Mouse (Mus musculus) frontal cortex, adult 2 months (tissue): ENCODE data around the gene Catsper3. TPM values are rescaled to one million over a fixed set of nuclear protein-coding genes. Genes with fewer than 3 reads are reported as not detected.
A peak's percentile ranks its signal among the peaks of the same experiment; 100 is the strongest.

Source experiments
- DNase-seq, 2 experiments: peaks; one replicate each; pipeline ENCODE4 v3.0.0; 2022; ENCODE audit warnings: low spot score in 1 of 2; ENCODE audit errors: extremely low spot score in 1 of 2
- polyA plus RNA-seq: library from polyadenylated mRNA; depleted of rRNA; stranded (reverse); fragments of >200 nt; gene quantifications from 2 replicates; pipeline ENCODE4 v1.2.3, GENCODE M21; 2012; rRNA removed

Gene Catsper3
- 0.54 and 0.55 TPM in 2 replicates for polyA plus RNA-seq

- DNase-seq, result no peak
Observed at GRCm38 (mm10) chr13:55784268-55784667, at the start of gene Catsper3. TSS of gene Catsper3 (plus strand) at chr13:55784568.

- no peak for DNase-seq
Observed at GRCm38 (mm10) chr13:55737885-55738284, 46.5 kb upstream of the Catsper3 start.

- peak in 1 of 2 experiments; percentile 46 for DNase-seq
Observed at GRCm38 (mm10) chr13:55742306-55742705, 42.1 kb upstream of the Catsper3 start.

GRCm38 (mm10) chr13:55754380-55754779 is 30.0 kb upstream of the Catsper3 start:
- DNase-seq, result no peak

- DNase-seq, result no peak
Observed at GRCm38 (mm10) chr13:55756789-55757188, 27.6 kb upstream of the Catsper3 start.

- DNase-seq, result no peak
Observed at GRCm38 (mm10) chr13:55757645-55758044, 26.7 kb upstream of the Catsper3 start.

GRCm38 (mm10) chr13:55760576-55760975 is 23.8 kb upstream of the Catsper3 start:
- DNase-seq, result no peak

- no peak for DNase-seq
Observed at GRCm38 (mm10) chr13:55761486-55761885, 22.9 kb upstream of the Catsper3 start.

GRCm38 (mm10) chr13:55774352-55774751 is 10.0 kb upstream of the Catsper3 start:
- DNase-seq, result no peak

- DNase-seq, result no peak
Observed at GRCm38 (mm10) chr13:55775056-55775455, 9.3 kb upstream of the Catsper3 start.

GRCm38 (mm10) chr13:55786120-55786519 is 1.8 kb downstream of the Catsper3 start:
- DNase-seq, result no peak

GRCm38 (mm10) chr13:55801246-55801645 is 16.9 kb downstream of the Catsper3 start:
- DNase-seq, result no peak

GRCm38 (mm10) chr13:55803973-55804372 is 19.6 kb downstream of the Catsper3 start:
- DNase-seq, result no peak

GRCm38 (mm10) chr13:55809041-55809623 is 24.8 kb downstream of the Catsper3 start:
- no peak for DNase-seq

GRCm38 (mm10) chr13:55809707-55810106 is 25.3 kb downstream of the Catsper3 start:
- DNase-seq, result no peak

GRCm38 (mm10) chr13:55810947-55811346 is 26.6 kb downstream of the Catsper3 start:
- DNase-seq, result no peak

- no peak for DNase-seq
Observed at GRCm38 (mm10) chr13:55813490-55814016, 29.2 kb downstream of the Catsper3 start.

- no peak for DNase-seq
Observed at GRCm38 (mm10) chr13:55814834-55815233, 30.5 kb downstream of the Catsper3 start.

GRCm38 (mm10) chr13:55822499-55822898 is 38.1 kb downstream of the Catsper3 start:
- no peak for DNase-seq

GRCm38 (mm10) chr13:55824151-55824945 is 40.0 kb downstream of the Catsper3 start:
- no peak for DNase-seq

- DNase-seq, result no peak
Observed at GRCm38 (mm10) chr13:55825245-55825681, 40.9 kb downstream of the Catsper3 start.
